Mouse (Mus musculus): ENCODE measurements around the gene Rab29. TPM values are rescaled to one million over a fixed set of nuclear protein-coding genes. Genes with fewer than 3 reads are reported as not detected.

Rab29 gene
- polyA plus RNA-seq, 2 experiments = 22.8 to 25.2 TPM

DNA sequence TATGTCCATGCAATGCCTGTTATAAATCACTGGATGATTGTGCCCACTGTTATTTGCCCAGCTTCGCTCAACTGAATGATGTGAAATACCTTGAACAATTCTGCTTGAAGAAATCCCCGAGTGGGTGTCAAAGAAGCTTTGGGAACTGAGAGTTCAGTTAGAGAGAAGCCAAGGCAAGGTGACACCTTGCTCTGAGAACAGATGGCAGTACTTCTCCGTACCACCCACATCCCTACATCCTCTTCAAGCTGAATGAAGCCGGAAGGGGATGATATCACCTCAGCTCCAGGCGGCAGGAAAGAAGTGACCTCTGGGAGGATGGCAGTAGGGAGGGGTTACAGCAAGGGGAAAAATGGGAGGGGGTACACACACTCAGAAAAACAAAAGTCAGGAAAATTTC, 43.5 kb upstream of the Rab29 start:
- no peak overlapping the region for H3K4me3 ChIP-seq (replicated peaks; ENCODE audit: low read length)
- no peak for DNase-seq (ENCODE audit: low spot score)
- WGBS = 43% methylated on average over 5 of the region's 5 CpGs
- no peak overlapping the region for H3K4me2 ChIP-seq (replicated peaks; ENCODE audit: low read depth, low read length, severe bottlenecking)
- no peak overlapping the region for H3K9ac ChIP-seq (ENCODE audit: low read depth, low read length, severe bottlenecking)
- no peak for ATAC-seq (ENCODE audit: low FRiP score, low read depth)
- no peaks in the 10 kb centered on the region for H3K9me3 ChIP-seq (ENCODE audit: control insufficient read depth, low read length)
- H3K36me3 ChIP-seq (ENCODE audit: control insufficient read depth, insufficient read depth, low read length) = no peaks in the 10 kb centered on the region
- no peak for TF ChIP-seq POLR2A (IDR thresholded peaks at IDR 0.05; ENCODE audit: borderline replicate concordance, extremely low read depth, insufficient read depth, insufficient read length)
- 0 out of 2 replicates have a peak, but pooled peaks cover 5% of the 10 kb centered on the region for H3K4me1 ChIP-seq (ENCODE audit: control insufficient read depth, insufficient read depth, low read length)
- H3K27ac ChIP-seq (replicated peaks; ENCODE audit: low read depth, low read length) = no peak overlapping the region
- no peaks in the 10 kb centered on the region for H3K27me3 ChIP-seq (ENCODE audit: control insufficient read depth, insufficient read depth, low read length)

DNA sequence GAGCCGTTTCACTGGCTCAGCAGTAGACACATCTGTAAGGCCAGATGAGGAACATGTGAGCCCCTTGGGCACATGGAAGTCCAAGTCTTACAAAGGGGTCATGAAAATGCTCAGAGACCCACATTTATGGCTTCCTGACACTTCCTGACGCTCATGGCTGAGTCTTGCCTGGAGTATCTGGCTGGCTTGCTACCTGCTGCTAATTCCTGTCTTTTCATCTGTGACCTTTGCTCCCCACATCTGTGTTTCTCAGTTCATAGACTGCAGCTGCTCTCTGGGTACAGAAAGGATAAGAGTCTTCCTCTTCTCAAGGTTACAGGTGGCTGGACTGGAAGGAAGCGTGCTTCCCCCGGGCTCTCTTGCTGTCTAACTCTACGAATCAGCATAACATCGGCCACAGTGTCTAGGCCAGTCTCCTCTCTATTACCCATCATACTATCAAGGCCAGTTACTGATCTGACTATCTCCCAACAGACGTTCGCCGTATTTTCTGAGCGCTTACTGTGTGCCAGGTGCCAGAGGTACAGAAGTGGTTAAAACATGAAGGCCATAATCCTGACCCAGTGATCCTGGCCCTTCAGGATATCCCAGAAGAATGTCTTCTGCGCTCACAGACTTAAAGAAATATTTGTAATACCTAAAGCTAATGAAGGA, 42.4 kb upstream of the Rab29 start:
- DNase-seq (ENCODE audit: low spot score) = no peak
- H3K9me3 ChIP-seq (ENCODE audit: control insufficient read depth, low read length) = no peaks in the 10 kb centered on the region

DNA sequence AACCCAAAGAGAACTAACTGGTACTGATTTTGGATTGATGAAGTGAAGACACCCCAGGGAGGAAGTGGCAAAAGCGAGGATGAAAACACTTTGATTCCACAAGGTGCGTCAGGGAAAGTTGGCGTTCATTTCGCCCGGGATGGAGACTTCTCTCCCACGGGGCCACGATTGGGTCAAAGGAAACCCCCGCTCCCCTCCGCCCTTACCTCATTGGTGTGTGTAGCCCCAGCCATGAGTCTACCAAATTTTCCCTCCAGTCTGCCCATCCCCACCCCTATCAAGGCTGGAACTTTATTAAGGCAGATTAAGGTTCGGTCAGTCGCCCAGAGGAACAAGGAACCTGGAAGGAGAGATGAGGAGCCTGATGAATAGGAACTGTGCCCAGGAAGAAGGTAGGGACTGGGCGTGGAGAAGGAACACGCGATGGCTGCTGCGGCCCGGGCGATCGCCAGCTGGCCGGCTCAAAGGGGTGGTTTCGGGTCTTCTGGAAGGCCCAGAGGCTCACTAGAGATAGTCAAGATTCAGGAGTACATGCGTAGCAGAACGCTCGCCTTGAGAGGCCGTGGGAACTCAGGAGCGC, 39.7 kb upstream of the Rab29 start, which contains the start of gene Slc41a1:
Slc41a1 (plus strand) TSS at position 287 of the 580 bp plus-strand sequence.
- Histone ChIP-seq H3K27ac (replicated peaks; ENCODE audit: low read depth, low read length) (peak within 1 kb of the TSS; percentile 87), H3K4me3 (replicated peaks; ENCODE audit: low read length) (peak within 1 kb of the TSS; percentile 80), H3K9me3 (ENCODE audit: control insufficient read depth, low read length) (no peaks in the 10 kb centered on the region), H3K4me2 (replicated peaks; ENCODE audit: low read depth, low read length, severe bottlenecking) (peak within 1 kb of the TSS; percentile 51), H3K9ac (ENCODE audit: low read depth, low read length, severe bottlenecking) (peak within 1 kb of the TSS; percentile 81), H3K27me3 (ENCODE audit: control insufficient read depth, insufficient read depth, low read length) (no peaks in the 10 kb centered on the region), H3K4me1 (ENCODE audit: control insufficient read depth, insufficient read depth, low read length) (peaks cover 12% of the 10 kb centered on the region), H3K36me3 (ENCODE audit: control insufficient read depth, insufficient read depth, low read length) (peaks cover 16% of the 10 kb centered on the region)
- ATAC-seq (ENCODE audit: low FRiP score, low read depth) (peak; percentile 41), DNase-seq (ENCODE audit: low spot score) (peak; percentile 13)
- no peak for TF ChIP-seq POLR2A (IDR thresholded peaks at IDR 0.05; ENCODE audit: borderline replicate concordance, extremely low read depth, insufficient read depth, insufficient read length)
- WGBS = 2% methylated on average over 25 of the region's 25 CpGs

More for the DNA sequence above, 42.4 kb upstream of the Rab29 start:
- no peaks in the 10 kb centered on the region for H3K27me3 ChIP-seq (ENCODE audit: control insufficient read depth, insufficient read depth, low read length)
- H3K9ac ChIP-seq (ENCODE audit: low read depth, low read length, severe bottlenecking) = no peak overlapping the region
- ATAC-seq (ENCODE audit: low FRiP score, low read depth) = no peak
- WGBS = 78% methylated on average over 11 of the region's 11 CpGs
- no peak overlapping the region for H3K4me3 ChIP-seq (replicated peaks; ENCODE audit: low read length)
- no peak overlapping the region for H3K4me2 ChIP-seq (replicated peaks; ENCODE audit: low read depth, low read length, severe bottlenecking)
- peaks cover 12% of the 10 kb centered on the region for H3K4me1 ChIP-seq (ENCODE audit: control insufficient read depth, insufficient read depth, low read length)
- no peak for TF ChIP-seq POLR2A (IDR thresholded peaks at IDR 0.05; ENCODE audit: borderline replicate concordance, extremely low read depth, insufficient read depth, insufficient read length)
- no peak overlapping the region for H3K27ac ChIP-seq (replicated peaks; ENCODE audit: low read depth, low read length)
- no peaks in the 10 kb centered on the region for H3K36me3 ChIP-seq (ENCODE audit: control insufficient read depth, insufficient read depth, low read length)

DNA sequence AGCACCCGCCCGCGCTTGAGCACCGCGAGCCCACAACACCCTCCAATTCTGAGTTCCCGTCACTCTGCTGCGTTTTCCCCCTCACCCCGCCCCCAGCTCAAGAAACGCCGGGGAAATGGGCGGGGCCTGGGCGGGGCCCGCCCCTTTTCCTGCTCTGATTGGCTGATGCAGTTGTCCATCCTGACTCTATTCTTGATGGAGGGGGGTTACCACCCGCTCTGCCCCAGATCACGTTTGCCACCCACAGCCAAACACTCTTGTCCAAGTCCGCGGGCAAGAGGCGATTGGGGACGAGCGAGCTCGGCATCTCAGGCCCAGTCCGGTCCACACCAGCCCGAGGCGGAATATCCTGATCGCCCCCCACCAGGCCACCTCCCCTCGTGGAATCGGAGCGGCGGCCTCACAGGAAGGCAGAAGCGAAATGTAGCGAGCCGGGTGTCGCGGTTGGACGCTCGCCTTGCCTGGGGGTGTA, 39.2 kb upstream of the Rab29 start:
- Histone ChIP-seq H3K4me2 (replicated peaks; ENCODE audit: low read depth, low read length, severe bottlenecking) (peak overlapping the region; percentile 51), H3K36me3 (ENCODE audit: control insufficient read depth, insufficient read depth, low read length) (peaks cover 17% of the 10 kb centered on the region), H3K9me3 (ENCODE audit: control insufficient read depth, low read length) (no peaks in the 10 kb centered on the region), H3K27ac (replicated peaks; ENCODE audit: low read depth, low read length) (peak overlapping the region; percentile 87), H3K4me1 (ENCODE audit: control insufficient read depth, insufficient read depth, low read length) (peaks cover 12% of the 10 kb centered on the region), H3K9ac (ENCODE audit: low read depth, low read length, severe bottlenecking) (peak overlapping the region; percentile 81), H3K4me3 (replicated peaks; ENCODE audit: low read length) (peak overlapping the region; percentile 80), H3K27me3 (ENCODE audit: control insufficient read depth, insufficient read depth, low read length) (no peaks in the 10 kb centered on the region)
- peak; percentile 97 for ATAC-seq (ENCODE audit: low FRiP score, low read depth)
- 0 out of 2 replicates have a peak, but pooled peaks have one; percentile 41 for TF ChIP-seq POLR2A (IDR thresholded peaks at IDR 0.05; ENCODE audit: borderline replicate concordance, extremely low read depth, insufficient read depth, insufficient read length)
- DNase-seq (ENCODE audit: low spot score) = peak; percentile 98
- WGBS = 4% methylated on average over 34 of the region's 36 CpGs

DNA sequence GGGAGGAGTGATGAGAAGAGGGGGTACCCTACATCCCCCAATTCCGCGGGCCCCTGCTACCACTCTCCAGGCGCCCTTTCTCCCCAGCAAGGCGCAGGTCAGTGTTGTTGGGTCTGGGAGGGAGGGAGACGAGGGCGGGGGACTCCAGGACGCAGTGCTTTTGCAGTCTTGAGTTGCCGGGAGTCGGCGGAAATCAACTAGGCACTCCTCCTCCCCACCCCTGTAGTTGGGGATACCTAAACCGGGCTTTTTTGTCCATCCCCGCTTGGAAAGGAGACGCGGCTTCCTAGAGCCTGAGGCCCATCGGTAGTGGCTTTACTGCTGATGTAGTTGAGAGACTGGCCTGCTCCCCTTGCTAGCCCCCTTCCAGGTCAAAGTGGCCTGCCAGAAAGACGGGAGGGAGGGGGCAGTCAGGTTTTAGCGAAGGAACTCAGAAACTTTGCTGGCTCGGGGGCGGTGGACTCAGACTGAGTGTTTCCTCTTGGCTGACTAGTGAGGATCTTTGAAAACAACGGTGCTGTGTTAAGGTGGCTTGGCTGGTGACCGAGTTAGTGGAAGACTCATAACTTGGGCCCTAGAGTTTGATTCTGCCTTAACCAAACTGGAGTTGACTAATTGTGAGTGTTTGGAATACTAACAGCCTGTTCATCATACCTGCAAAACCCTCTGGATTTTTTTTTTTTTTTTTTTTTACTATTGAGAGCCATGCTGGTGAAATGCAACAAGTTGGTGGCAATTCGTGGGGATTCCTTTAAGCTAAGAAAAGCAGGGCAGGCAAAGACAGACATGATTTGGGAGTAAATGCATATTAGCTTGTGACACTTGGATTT, 38.5 kb upstream of the Rab29 start:
- peak overlapping the region; percentile 51 for H3K4me2 ChIP-seq (replicated peaks; ENCODE audit: low read depth, low read length, severe bottlenecking)
- H3K9ac ChIP-seq (ENCODE audit: low read depth, low read length, severe bottlenecking) = peak overlapping the region; percentile 81
- peak overlapping the region; percentile 80 for H3K4me3 ChIP-seq (replicated peaks; ENCODE audit: low read length)
- H3K36me3 ChIP-seq (ENCODE audit: control insufficient read depth, insufficient read depth, low read length) = peaks cover 23% of the 10 kb centered on the region
- H3K27me3 ChIP-seq (ENCODE audit: control insufficient read depth, insufficient read depth, low read length) = no peaks in the 10 kb centered on the region
- DNase-seq (ENCODE audit: low spot score) = peak; percentile 34
- no peak for TF ChIP-seq POLR2A (IDR thresholded peaks at IDR 0.05; ENCODE audit: borderline replicate concordance, extremely low read depth, insufficient read depth, insufficient read length)
- ATAC-seq (ENCODE audit: low FRiP score, low read depth) = peak; percentile 60
- peaks cover 12% of the 10 kb centered on the region for H3K4me1 ChIP-seq (ENCODE audit: control insufficient read depth, insufficient read depth, low read length)
- H3K9me3 ChIP-seq (ENCODE audit: control insufficient read depth, low read length) = no peaks in the 10 kb centered on the region
- H3K27ac ChIP-seq (replicated peaks; ENCODE audit: low read depth, low read length) = peak overlapping the region; percentile 87
- 1% methylated on average over 18 of the region's 22 CpGs for WGBS

All from limb, embryonic 14.5 days (tissue).